Mouse (Mus musculus): ENCODE measurements around the gene Faf1. TPM values are rescaled to one million over a fixed set of nuclear protein-coding genes. Genes with fewer than 3 reads are reported as not detected.

Faf1 gene
- polyA plus RNA-seq, 1 experiment from 2014 or later: 45.5 TPM

- H3K9ac ChIP-seq: no peak overlapping the region
Measured at GRCm38 (mm10) chr4:109985424-109986172, 309.2 kb downstream of the Faf1 start.

GRCm38 (mm10) chr4:109986301-109986700, 309.9 kb downstream of the Faf1 start:
- no peak overlapping the region for H3K4me2 ChIP-seq (replicated peaks)
- H3K4me1 ChIP-seq: peaks cover 14% of the 10 kb centered on the region
- H3K4me3 ChIP-seq: no peak overlapping the region
- H3K27ac ChIP-seq: no peak overlapping the region
- 3% methylated on average over 9 of the region's 9 CpGs for WGBS
- no peaks in the 10 kb centered on the region for H3K9me3 ChIP-seq (replicated peaks)
- no peak overlapping the region for H3K9ac ChIP-seq
- no peak for ATAC-seq (ENCODE audit: low FRiP score)
- H3K36me3 ChIP-seq: no peaks in the 10 kb centered on the region
- H3K27me3 ChIP-seq: peaks cover 93% of the 10 kb centered on the region

More at GRCm38 (mm10) chr4:109985424-109986172, 309.2 kb downstream of the Faf1 start:
- 3% methylated on average over 16 of the region's 16 CpGs for WGBS
- Histone ChIP-seq H3K4me3 (no peak overlapping the region), H3K27ac (no peak overlapping the region), H3K9me3 (replicated peaks) (no peaks in the 10 kb centered on the region), H3K36me3 (no peaks in the 10 kb centered on the region), H3K4me1 (peaks cover 14% of the 10 kb centered on the region), H3K4me2 (replicated peaks) (no peak overlapping the region), H3K27me3 (peaks cover 95% of the 10 kb centered on the region)
- ATAC-seq (ENCODE audit: low FRiP score): no peak

- no peak overlapping the region for H3K27ac ChIP-seq
- peaks cover 91% of the 10 kb centered on the region for H3K27me3 ChIP-seq
- H3K4me3 ChIP-seq: no peak overlapping the region
- no peak overlapping the region for H3K4me2 ChIP-seq (replicated peaks)
- no peak for ATAC-seq (ENCODE audit: low FRiP score)
- peaks cover 12% of the 10 kb centered on the region for H3K4me1 ChIP-seq
- 5% methylated on average over 13 of the region's 13 CpGs for WGBS
- no peaks in the 10 kb centered on the region for H3K36me3 ChIP-seq
- H3K9ac ChIP-seq: no peak overlapping the region
- no peaks in the 10 kb centered on the region for H3K9me3 ChIP-seq (replicated peaks)
Measured at GRCm38 (mm10) chr4:109986748-109987355, 310.5 kb downstream of the Faf1 start.

- no peaks in the 10 kb centered on the region for H3K36me3 ChIP-seq
- no peaks in the 10 kb centered on the region for H3K9me3 ChIP-seq (replicated peaks)
- WGBS: 2% methylated on average over 20 of the region's 20 CpGs
- no peak overlapping the region for H3K4me3 ChIP-seq
- H3K4me2 ChIP-seq (replicated peaks): no peak overlapping the region
- H3K27ac ChIP-seq: no peak overlapping the region
- no peak for ATAC-seq (ENCODE audit: low FRiP score)
- H3K9ac ChIP-seq: no peak overlapping the region
- H3K27me3 ChIP-seq: peaks cover 91% of the 10 kb centered on the region
- peaks cover 5% of the 10 kb centered on the region; the same call in 1 of the 2 replicates for H3K4me1 ChIP-seq
Measured at GRCm38 (mm10) chr4:109987560-109988362, 311.4 kb downstream of the Faf1 start.

- 13% methylated on average over 5 of the region's 5 CpGs for WGBS
- Histone ChIP-seq H3K27me3 (peaks cover 93% of the 10 kb centered on the region), H3K4me2 (replicated peaks) (no peak overlapping the region), H3K36me3 (no peaks in the 10 kb centered on the region), H3K4me1 (peaks cover 4% of the 10 kb centered on the region; the same call in 1 of the 2 replicates), H3K4me3 (no peak overlapping the region), H3K9me3 (replicated peaks) (no peaks in the 10 kb centered on the region), H3K27ac (no peak overlapping the region), H3K9ac (no peak overlapping the region)
- ATAC-seq (ENCODE audit: low FRiP score): no peak
Measured at GRCm38 (mm10) chr4:109988411-109988810, 312.0 kb downstream of the Faf1 start.

- 31% methylated on average over 6 of the region's 6 CpGs for WGBS
- H3K36me3 ChIP-seq: no peaks in the 10 kb centered on the region
- no peak overlapping the region for H3K4me3 ChIP-seq
- ATAC-seq (ENCODE audit: low FRiP score): no peak
- H3K9me3 ChIP-seq (replicated peaks): no peaks in the 10 kb centered on the region
- no peak overlapping the region for H3K4me2 ChIP-seq (replicated peaks)
- no peak overlapping the region for H3K9ac ChIP-seq
- H3K27me3 ChIP-seq: peaks cover 93% of the 10 kb centered on the region
- no peaks in the 10 kb centered on the region for H3K4me1 ChIP-seq
- no peak overlapping the region for H3K27ac ChIP-seq
Measured at GRCm38 (mm10) chr4:109989213-109989612, 312.8 kb downstream of the Faf1 start.

- Histone ChIP-seq H3K9ac (no peak overlapping the region), H3K36me3 (no peaks in the 10 kb centered on the region), H3K9me3 (replicated peaks) (no peaks in the 10 kb centered on the region), H3K4me3 (no peak overlapping the region), H3K4me2 (replicated peaks) (no peak overlapping the region), H3K27ac (no peak overlapping the region), H3K27me3 (no peaks in the 10 kb centered on the region), H3K4me1 (no peaks in the 10 kb centered on the region)
- no peak for ATAC-seq (ENCODE audit: low FRiP score)
- WGBS: 88% methylated on average over 1 of the region's 1 CpGs
Measured at GRCm38 (mm10) chr4:110006044-110006443, 329.7 kb downstream of the Faf1 start.

Other genes with a start within 250 kb of the Faf1 start
- 68.2 and 75.6 TPM in 2 replicates for gene Rnf11, start 191.9 kb upstream of the Faf1 start, polyA plus RNA-seq (2016; fragmentation: Nextera tagmentation; extraction: Ambion mirVana)
- gene 4930522H14Rik, start 145.3 kb upstream of the Faf1 start, polyA plus RNA-seq (2016; fragmentation: Nextera tagmentation; extraction: Ambion mirVana): not detected in 2 replicates
- 7.3 and 8.8 TPM in 2 replicates for gene Cdkn2c, start 9.4 kb upstream of the Faf1 start, polyA plus RNA-seq (2016; fragmentation: Nextera tagmentation; extraction: Ambion mirVana)

All from hindbrain, embryonic 12.5 days (tissue).